Mouse (Mus musculus) liver, embryonic 14.5 days (tissue): ENCODE measurements at regions not wholly inside any gene's neighbourhood (a gene's known extent, or its start where the extent isn't known, plus 50 kb on each side); places are given as distances from the start of the nearest gene placed in this dataset. TPM values are rescaled to one million over a fixed set of nuclear protein-coding genes. Genes with fewer than 3 reads are reported as not detected.

ENCODE experiments used
- ATAC-seq: fragments of 200-750 bp; cut with Nextera tagmentation; 2 replicates; pipeline ENCODE4 v1.8.0; 2017; ENCODE audit warnings: moderate number of reproducible peaks, mild to moderate bottlenecking, moderate library complexity; ENCODE audit not compliant: insufficient read depth
- DNase-seq, 3 experiments: peaks; one replicate each; pipeline ENCODE4 v3.0.0-alpha.2; 2012 to 2013; ENCODE audit warnings: low read depth in 3 of 3, low spot score in 3 of 3
- H3K27ac ChIP-seq: fragments of 300-500 bp; sonication (generic); 2 replicates; pipeline ENCODE4 v1.5.1; 2014; ENCODE audit warnings: moderate library complexity, mild to moderate bottlenecking, control low read depth, inconsistent platforms
- H3K27me3 ChIP-seq: fragments of 300-500 bp; sonication (generic); 2 replicates; pipeline ENCODE4 v1.6.1; 2014; ENCODE audit warnings: mild to moderate bottlenecking, low read length, moderate library complexity; ENCODE audit not compliant: control insufficient read depth, insufficient read depth
- H3K36me3 ChIP-seq: fragments of 300-500 bp; sonication (generic); replicated peaks from 2 replicates; pipeline ENCODE4 v1.6.1; 2014; ENCODE audit warnings: low read depth; ENCODE audit not compliant: control insufficient read depth, insufficient read depth
- H3K4me1 ChIP-seq, 2 experiments: fragments of 200-500 bp in 1 of 2; fragments of 300-500 bp in 1 of 2; sonication (generic) in 1 of 2; replicated peaks; 2 replicates each; pipeline ENCODE4 v1.6.1; 2012 to 2014; ENCODE audit warnings: antibody characterized with exemption in 1 of 2, inconsistent platforms in 1 of 2, low read length in 1 of 2; ENCODE audit not compliant: control insufficient read depth in 2 of 2, insufficient read depth in 2 of 2
- H3K4me2 ChIP-seq: fragments of 300-500 bp; sonication (generic); 2 replicates; pipeline ENCODE4 v1.6.1; 2014; ENCODE audit warnings: low read depth, mild to moderate bottlenecking, control low read depth, moderate library complexity
- H3K4me3 ChIP-seq, 2 experiments: fragments of 200-500 bp in 1 of 2; fragments of 300-500 bp in 1 of 2; sonication (generic) in 1 of 2; 2 replicates each; pipeline ENCODE4 v1.5.1; 2012 to 2014; ENCODE audit warnings: low read depth in 2 of 2, low read length in 2 of 2, mild to moderate bottlenecking in 2 of 2, control low read depth in 1 of 2, inconsistent platforms in 1 of 2, moderate library complexity in 1 of 2; ENCODE audit not compliant: insufficient read depth in 1 of 2
- H3K9ac ChIP-seq: fragments of 300-500 bp; sonication (generic); replicated peaks from 2 replicates; pipeline ENCODE4 v1.6.1; 2014; ENCODE audit warnings: mild to moderate bottlenecking, control low read depth, moderate library complexity
- H3K9me3 ChIP-seq: fragments of 300-500 bp; sonication (generic); 2 replicates; pipeline ENCODE4 v1.6.1; 2016; ENCODE audit warnings: low read length, mixed read lengths; ENCODE audit not compliant: control insufficient read depth
- CTCF ChIP-seq: IDR thresholded peaks from 2 replicates; pipeline ENCODE4 v1.5.1; 2016; ENCODE audit warnings: antibody characterized with exemption, low read depth, control low read depth
- EP300 ChIP-seq: IDR thresholded peaks from 2 replicates; pipeline ENCODE4 v1.6.1; 2016; ENCODE audit warnings: antibody characterized with exemption, low read depth
- WGBS: fragments of 180-500 bp; shearing (Covaris S2); extraction: QIAGEN DNeasy Blood & Tissue Kit; methylation state at CpG from one replicate; pipeline ENCODE4 v1.1.7; 2014; ENCODE audit not compliant: insufficient replicate concordance; 5-methylcytosine and 5-hydroxymethylcytosine counted together
- microRNA-seq: library from miRNA; unstranded; fragments of <30 nt; microRNA quantifications from one replicate; pipeline ENCODE4, GENCODE M21; 2016

DNA sequence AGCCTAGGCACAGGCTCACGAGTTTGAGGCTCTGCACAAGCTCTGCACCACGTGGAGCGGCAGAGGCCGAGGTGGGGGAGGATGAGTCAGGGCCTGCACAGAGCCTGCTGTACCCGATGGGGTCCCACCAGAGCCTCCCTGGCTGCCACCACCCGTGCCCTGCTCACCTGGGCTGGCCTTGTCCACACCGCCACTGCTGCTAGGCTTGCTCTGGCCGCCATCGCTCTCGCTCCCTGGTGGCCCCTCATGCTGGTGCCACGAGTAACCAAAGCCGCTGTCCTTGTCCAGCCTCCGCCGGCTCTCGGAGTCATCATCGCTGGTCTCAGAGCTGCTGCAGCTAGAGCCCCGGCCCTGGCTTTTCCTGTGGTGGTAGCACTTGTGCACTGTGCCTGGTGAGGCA, 386.8 kb downstream of the Gm8797 start:
- Histone ChIP-seq H3K36me3 (no peaks in the 10 kb centered on the region), H3K9ac (no peak overlapping the region), H3K4me1 (no peaks in the 10 kb centered on the region), H3K4me3 (no peak overlapping the region), H3K27me3 (no peaks in the 10 kb centered on the region), H3K27ac (no peak overlapping the region), H3K9me3 (no peaks in the 10 kb centered on the region), H3K4me2 (no peak overlapping the region)
- DNase-seq (no peak), ATAC-seq (no peak)
- WGBS: 81% methylated on average over 17 of the region's 17 CpGs
- TF ChIP-seq EP300 (no peak), CTCF (no peak)

DNA sequence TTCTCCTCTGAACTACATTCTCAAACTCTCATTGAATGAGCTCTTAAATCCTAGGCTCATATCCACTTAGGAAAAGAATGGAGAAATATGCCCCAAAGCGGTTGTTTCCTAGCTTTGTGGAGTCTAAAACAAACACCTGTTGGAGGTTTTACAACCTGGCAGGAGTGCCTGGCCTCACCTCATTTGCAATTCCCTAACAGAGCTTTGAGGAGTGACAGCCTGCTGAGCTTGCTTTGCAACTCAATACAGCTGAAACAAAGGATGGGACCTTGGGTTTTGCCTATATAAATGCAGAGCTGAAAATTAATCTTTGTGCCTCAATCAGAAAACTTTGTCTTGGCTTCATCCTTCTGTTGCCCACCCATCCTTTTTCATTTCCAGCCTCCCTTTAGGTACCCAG, 423.2 kb downstream of the Gm8797 start:
- no peak overlapping the region for H3K27ac ChIP-seq
- H3K4me2 ChIP-seq: no peak overlapping the region
- H3K36me3 ChIP-seq: no peaks in the 10 kb centered on the region
- ATAC-seq (no peak), DNase-seq (no peak)
- 11% methylated on average over 1 of the region's 1 CpGs for WGBS
- H3K4me1 ChIP-seq: no peaks in the 10 kb centered on the region
- no peaks in the 10 kb centered on the region for H3K27me3 ChIP-seq
- TF ChIP-seq EP300 (no peak), CTCF (no peak)
- no peaks in the 10 kb centered on the region for H3K9me3 ChIP-seq
- H3K9ac ChIP-seq: no peak overlapping the region
- no peak overlapping the region for H3K4me3 ChIP-seq

GRCm38 (mm10) chr3:6182533-6182932, 431.9 kb downstream of the Gm8797 start:
- Histone ChIP-seq H3K4me1 (no peaks in the 10 kb centered on the region), H3K27ac (no peak overlapping the region), H3K4me2 (no peak overlapping the region), H3K36me3 (no peaks in the 10 kb centered on the region), H3K4me3 (no peak overlapping the region), H3K27me3 (no peaks in the 10 kb centered on the region), H3K9ac (no peak overlapping the region), H3K9me3 (no peaks in the 10 kb centered on the region)
- no peak for TF ChIP-seq CTCF
- no peak for TF ChIP-seq EP300
- no peak for ATAC-seq
- DNase-seq: no peak
- 57% methylated on average over 2 of the region's 2 CpGs for WGBS

DNA sequence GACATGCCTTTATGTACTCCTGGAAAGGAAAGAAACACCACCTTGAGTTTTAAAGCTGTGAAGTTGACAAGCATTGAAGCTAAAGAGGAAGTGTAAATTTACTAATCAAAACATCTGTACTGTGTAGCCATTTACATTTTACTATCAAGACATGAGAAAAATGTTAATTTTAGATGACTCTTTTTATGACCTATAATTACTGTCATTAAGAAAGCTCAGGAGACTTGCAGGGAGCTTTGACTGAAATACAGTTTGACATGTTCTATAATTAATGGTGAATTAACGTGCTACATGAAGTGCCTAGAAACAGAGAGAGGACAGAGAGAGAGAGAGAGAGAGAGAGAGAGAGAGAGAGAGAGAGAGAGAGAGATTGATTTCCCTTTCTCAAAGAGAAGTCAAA, 432.8 kb downstream of the Gm8797 start:
- no peak overlapping the region for H3K9ac ChIP-seq
- no peak overlapping the region for H3K4me3 ChIP-seq
- H3K4me2 ChIP-seq: no peak overlapping the region
- H3K36me3 ChIP-seq: no peaks in the 10 kb centered on the region
- H3K4me1 ChIP-seq: no peaks in the 10 kb centered on the region
- ATAC-seq (no peak), DNase-seq (no peak)
- H3K27ac ChIP-seq: no peak overlapping the region
- WGBS: 31% methylated on average over 1 of the region's 1 CpGs
- H3K27me3 ChIP-seq: no peaks in the 10 kb centered on the region
- H3K9me3 ChIP-seq: no peaks in the 10 kb centered on the region
- TF ChIP-seq EP300 (no peak), CTCF (no peak)

GRCm38 (mm10) chr3:6204656-6205055, 415.6 kb downstream of the 1700008P02Rik start:
- Histone ChIP-seq H3K27me3 (no peaks in the 10 kb centered on the region), H3K4me1 (no peaks in the 10 kb centered on the region), H3K4me3 (no peak overlapping the region), H3K27ac (no peak overlapping the region), H3K9me3 (no peaks in the 10 kb centered on the region), H3K4me2 (no peak overlapping the region), H3K9ac (no peak overlapping the region), H3K36me3 (no peaks in the 10 kb centered on the region)
- 30% methylated on average over 2 of the region's 2 CpGs for WGBS
- TF ChIP-seq CTCF (no peak), EP300 (no peak)
- DNase-seq: no peak
- ATAC-seq: no peak

GRCm38 (mm10) chr3:6228685-6229084, 391.6 kb downstream of the 1700008P02Rik start:
- Histone ChIP-seq H3K27me3 (no peaks in the 10 kb centered on the region), H3K4me1 (no peaks in the 10 kb centered on the region), H3K4me2 (no peak overlapping the region), H3K9ac (no peak overlapping the region), H3K36me3 (no peaks in the 10 kb centered on the region), H3K27ac (no peak overlapping the region), H3K4me3 (no peak overlapping the region), H3K9me3 (no peaks in the 10 kb centered on the region)
- ATAC-seq: no peak
- TF ChIP-seq EP300 (no peak), CTCF (no peak)
- DNase-seq: no peak
- WGBS: 18% methylated on average over 1 of the region's 1 CpGs

Small RNA genes in the stretch of these regions (microRNA-seq; reads per million reads assigned to microRNA genes)
- gene Gm25144 (not detected), gene Gm25352 (not detected)
